Mouse (Mus musculus): ENCODE data around the gene Cyb5r3.

Gene Cyb5r3

DNA sequence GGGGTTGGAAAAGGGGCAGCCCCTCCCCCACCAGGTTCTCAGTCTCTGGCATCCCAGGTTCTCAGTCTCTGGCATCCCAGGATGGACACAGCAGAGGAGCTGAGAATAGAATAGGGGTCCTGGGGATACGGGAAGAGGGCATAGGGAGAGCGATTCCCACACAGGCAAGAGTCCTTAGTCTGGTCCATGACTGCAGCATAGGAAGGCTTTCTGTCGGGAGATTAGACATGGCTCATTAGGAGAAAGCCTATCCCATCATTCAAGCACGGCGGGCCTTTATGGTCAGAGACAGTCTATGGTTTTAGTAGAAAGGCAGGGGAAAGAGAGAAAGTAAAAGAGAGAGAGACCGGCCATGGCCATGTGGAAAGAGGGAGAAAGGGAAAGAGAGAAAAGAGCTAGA is 64.6 kb downstream of the Cyb5r3 start:
- in situ Hi-C loops (cut with MboI, MseI), result loop anchor here (10.0 kb wide), 2 partner anchors 303 to 753 kb away; partner anchors contain the start of gene Ndufa6

DNA sequence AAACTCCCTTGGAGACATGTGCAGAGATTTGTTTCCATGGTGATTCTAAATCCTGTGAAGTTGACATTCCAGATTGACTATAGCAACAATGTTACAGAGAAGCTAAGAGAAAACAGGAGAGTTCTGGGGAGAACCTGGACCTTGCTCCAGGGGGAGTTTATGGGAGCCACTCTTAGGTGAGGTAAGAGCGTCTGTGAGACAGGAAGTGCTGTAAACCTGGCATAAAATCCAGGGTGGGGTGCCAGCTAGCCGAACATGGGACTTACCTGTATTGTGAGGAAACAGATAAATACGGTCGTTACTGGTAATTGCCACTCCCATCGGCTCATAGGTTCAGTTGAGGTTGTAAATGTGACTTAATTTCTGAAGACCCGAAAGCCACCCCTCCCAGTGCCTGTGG is 66.0 kb downstream of the Cyb5r3 start:
- in situ Hi-C loops (cut with MboI, MseI), result loop anchor here (10.0 kb wide), 2 partner anchors 302 to 752 kb away; partner anchors contain the start of gene Ndufa6

Data from T-helper 1 cell (primary cell).